Mouse (Mus musculus) G1E (cell line): ENCODE data around the gene Sesn2. TPM values are rescaled to one million over a fixed set of nuclear protein-coding genes. Genes with fewer than 3 reads are reported as not detected.

Source experiments
- ATAC-seq: 2 replicates; pipeline ENCODE4 v1.8.0; 2016; ENCODE audit warnings: mild to moderate bottlenecking; ENCODE audit not compliant: insufficient number of reproducible peaks, poor library complexity, low FRiP score, severe bottlenecking; ENCODE audit errors: extremely low read depth
- DNase-seq: peaks from one replicate; pipeline ENCODE4 v3.0.0; 2012; ENCODE audit warnings: low spot score
- H3K27me3 ChIP-seq: 2 replicates; pipeline ENCODE4 v1.6.1; 2012; ENCODE audit warnings: mild to moderate bottlenecking, low read length, inconsistent platforms; ENCODE audit not compliant: insufficient read depth
- H3K36me3 ChIP-seq: replicated peaks from 2 replicates; pipeline ENCODE3; 2012; ENCODE audit warnings: mild to moderate bottlenecking, inconsistent platforms
- H3K4me1 ChIP-seq: 2 replicates; pipeline ENCODE4 v1.6.1; 2012; ENCODE audit warnings: low read depth, low read length, inconsistent platforms, mixed read lengths; ENCODE audit not compliant: insufficient read depth
- H3K4me3 ChIP-seq: 2 replicates; pipeline ENCODE4 v1.5.1; 2012; ENCODE audit warnings: low read depth, mild to moderate bottlenecking, inconsistent platforms, low read length, moderate library complexity, mixed read lengths
- H3K9me3 ChIP-seq: replicated peaks from 2 replicates; pipeline ENCODE4 v1.6.1; 2012; ENCODE audit warnings: inconsistent platforms
- CTCF ChIP-seq: IDR thresholded peaks from 2 replicates; pipeline ENCODE4 v1.5.1; 2012; ENCODE audit warnings: low read depth, low read length, inconsistent platforms, mixed read lengths
- GATA1 ChIP-seq: IDR thresholded peaks from 2 replicates; pipeline ENCODE4 v1.6.1; 2012; ENCODE audit warnings: borderline replicate concordance, low read length, inconsistent platforms, mixed read lengths
- GATA2 ChIP-seq: IDR thresholded peaks from 2 replicates; pipeline ENCODE4 v1.6.1; 2012; ENCODE audit warnings: low read depth, low read length, inconsistent platforms, borderline replicate concordance
- POLR2AphosphoS5 ChIP-seq: IDR thresholded peaks from 2 replicates; pipeline ENCODE4 v1.6.1; 2012; ENCODE audit warnings: low read depth, low read length, inconsistent platforms; ENCODE audit not compliant: insufficient replicate concordance
- TAL1 ChIP-seq: conservative IDR thresholded peaks from 2 replicates; pipeline ENCODE4 v1.6.1; 2012; ENCODE audit warnings: low read depth, low read length, inconsistent platforms, mixed read lengths
- polyA plus RNA-seq: library from polyadenylated mRNA; stranded (reverse); fragments of >175 nt; gene quantifications from 2 replicates; pipeline ENCODE4 v1.2.3, GENCODE M21; 2012
- total RNA-seq, 2 experiments: library from RNA; stranded (forward) in 1 of 2; stranded (reverse) in 1 of 2; fragments of 200-1000 nt in 1 of 2; fragments of >200 nt in 1 of 2; fragmentation: Nextera tagmentation in 1 of 2; gene quantifications; 2 replicates each; pipeline ENCODE4 v1.2.3; 2014 to 2017

The Sesn2 gene
- total and polyA plus RNA-seq, 3 experiments = 7.5 to 51.8 (median 41.0) TPM

- H3K9me3 ChIP-seq = no peaks in the 10 kb centered on the region
- peaks cover 82% of the 10 kb centered on the region for H3K4me1 ChIP-seq
- H3K4me3 ChIP-seq = no peak overlapping the region; the same call in 1 of the 2 replicates
- DNase-seq (no peak), ATAC-seq (no peak)
- H3K36me3 ChIP-seq = peaks cover 51% of the 10 kb centered on the region
- H3K27me3 ChIP-seq = no peaks in the 10 kb centered on the region
- no peak for TF ChIP-seq GATA1
- no peak for TF ChIP-seq GATA2
- no peak for TF ChIP-seq TAL1
- no peak for TF ChIP-seq CTCF
- no peak for TF ChIP-seq POLR2AphosphoS5
Observed at GRCm38 (mm10) chr4:132506250-132506649, 4.1 kb downstream of the Sesn2 start.

DNA sequence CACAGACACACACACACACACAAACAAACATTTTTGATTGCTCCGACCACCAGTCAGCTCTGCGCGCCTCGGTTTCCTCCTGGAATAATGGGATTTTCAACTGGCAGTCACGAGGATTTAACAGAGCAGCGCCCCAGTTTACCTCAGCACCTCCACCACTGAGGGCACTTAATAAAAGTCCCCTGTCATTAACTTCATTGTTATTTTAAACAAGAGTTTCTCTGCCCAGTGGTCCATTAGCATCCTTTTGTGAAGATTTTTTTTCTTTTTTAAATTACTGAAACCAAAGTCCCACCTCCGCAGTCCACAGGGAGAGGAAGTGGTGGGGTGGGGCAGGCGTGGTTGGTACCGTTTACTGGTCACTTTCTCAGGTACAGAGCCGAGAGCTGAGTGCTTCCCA, 4.5 kb downstream of the Sesn2 start:
- Histone ChIP-seq H3K4me3 (peak overlapping the region; percentile 25; the same call in 1 of the 2 replicates), H3K9me3 (no peaks in the 10 kb centered on the region), H3K27me3 (no peaks in the 10 kb centered on the region), H3K36me3 (peaks cover 56% of the 10 kb centered on the region), H3K4me1 (peaks cover 79% of the 10 kb centered on the region)
- DNase-seq (no peak), ATAC-seq (no peak)
- TF ChIP-seq POLR2AphosphoS5 (no peak), GATA1 (no peak), CTCF (no peak), GATA2 (no peak), TAL1 (no peak)

GRCm38 (mm10) chr4:132505034-132505738, 5.1 kb downstream of the Sesn2 start:
- 0 out of 2 replicates have a peak, but pooled peaks have one; percentile 36 for ATAC-seq
- Histone ChIP-seq H3K9me3 (no peaks in the 10 kb centered on the region), H3K27me3 (no peaks in the 10 kb centered on the region), H3K4me1 (peaks cover 76% of the 10 kb centered on the region), H3K4me3 (peak overlapping the region; percentile 59; the same call in 1 of the 2 replicates), H3K36me3 (peaks cover 62% of the 10 kb centered on the region)
- DNase-seq = peak; percentile 52
- TF ChIP-seq CTCF (no peak), POLR2AphosphoS5 (no peak), TAL1 (no peak), GATA2 (no peak), GATA1 (no peak)

- DNase-seq (no peak), ATAC-seq (no peak)
- H3K4me3 ChIP-seq = peak overlapping the region; percentile 54; the same call in 1 of the 2 replicates
Observed at GRCm38 (mm10) chr4:132503344-132503743, 7.0 kb downstream of the Sesn2 start.

DNA sequence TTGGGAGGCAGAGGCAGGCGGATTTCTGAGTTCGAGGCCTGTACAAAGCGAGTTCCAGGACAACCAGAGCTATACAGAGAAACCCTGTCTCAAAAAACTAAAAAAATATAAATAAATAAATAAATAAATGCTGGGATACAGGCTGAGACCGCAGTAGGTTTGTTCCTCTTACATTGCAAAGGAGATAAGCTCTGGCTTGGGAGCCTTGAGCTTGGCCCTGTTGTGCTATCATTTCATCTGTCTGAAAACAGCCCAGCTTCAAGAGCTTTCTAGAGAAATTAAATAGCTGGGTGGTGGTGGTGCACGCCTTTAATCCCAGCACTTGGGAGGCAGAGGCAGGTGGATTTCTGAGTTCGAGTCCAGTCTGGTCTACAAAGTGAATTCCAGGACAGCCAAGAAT, 8.7 kb downstream of the Sesn2 start:
- H3K36me3 ChIP-seq = peaks cover 82% of the 10 kb centered on the region
- H3K4me3 ChIP-seq = no peak overlapping the region
- DNase-seq (no peak), ATAC-seq (no peak)
- H3K4me1 ChIP-seq = peaks cover 46% of the 10 kb centered on the region
- H3K9me3 ChIP-seq = no peaks in the 10 kb centered on the region
- H3K27me3 ChIP-seq = no peaks in the 10 kb centered on the region
- TF ChIP-seq CTCF = no peak

More at GRCm38 (mm10) chr4:132503344-132503743, 7.0 kb downstream of the Sesn2 start:
- Histone ChIP-seq H3K9me3 (no peaks in the 10 kb centered on the region), H3K36me3 (peaks cover 77% of the 10 kb centered on the region), H3K4me1 (peaks cover 63% of the 10 kb centered on the region), H3K27me3 (no peaks in the 10 kb centered on the region)
- TF ChIP-seq GATA1 (no peak), POLR2AphosphoS5 (no peak), CTCF (no peak), TAL1 (no peak), GATA2 (no peak)

- no peak for ATAC-seq
- H3K27me3 ChIP-seq = no peaks in the 10 kb centered on the region; the same call in 1 of the 2 replicates
- TF ChIP-seq CTCF = no peak
- TF ChIP-seq TAL1 = no peak
- TF ChIP-seq GATA2 = no peak
- TF ChIP-seq GATA1 = no peak
- TF ChIP-seq POLR2AphosphoS5 = no peak
Observed at GRCm38 (mm10) chr4:132494271-132494918, 15.9 kb downstream of the Sesn2 start.

More at GRCm38 (mm10) chr4:132494271-132494918, 15.9 kb downstream of the Sesn2 start:
- no peak for DNase-seq
- peaks cover 87% of the 10 kb centered on the region for H3K36me3 ChIP-seq
- H3K9me3 ChIP-seq = no peaks in the 10 kb centered on the region
- peaks cover 11% of the 10 kb centered on the region for H3K4me1 ChIP-seq
- no peak overlapping the region for H3K4me3 ChIP-seq
